Mouse (Mus musculus) frontal cortex, adult (tissue): ENCODE measurements at regions not wholly inside any gene's neighbourhood (a gene's known extent, or its start where the extent isn't known, plus 50 kb on each side); places are given as distances from the start of the nearest gene placed in this dataset.

Source experiments
- ATAC-seq: cut with Nextera tagmentation; 2 replicates; pipeline ENCODE4 v1.9.2; 2017; ENCODE audit warnings: mild to moderate bottlenecking, moderate library complexity, mixed read lengths; ENCODE audit not compliant: low TSS enrichment

DNA sequence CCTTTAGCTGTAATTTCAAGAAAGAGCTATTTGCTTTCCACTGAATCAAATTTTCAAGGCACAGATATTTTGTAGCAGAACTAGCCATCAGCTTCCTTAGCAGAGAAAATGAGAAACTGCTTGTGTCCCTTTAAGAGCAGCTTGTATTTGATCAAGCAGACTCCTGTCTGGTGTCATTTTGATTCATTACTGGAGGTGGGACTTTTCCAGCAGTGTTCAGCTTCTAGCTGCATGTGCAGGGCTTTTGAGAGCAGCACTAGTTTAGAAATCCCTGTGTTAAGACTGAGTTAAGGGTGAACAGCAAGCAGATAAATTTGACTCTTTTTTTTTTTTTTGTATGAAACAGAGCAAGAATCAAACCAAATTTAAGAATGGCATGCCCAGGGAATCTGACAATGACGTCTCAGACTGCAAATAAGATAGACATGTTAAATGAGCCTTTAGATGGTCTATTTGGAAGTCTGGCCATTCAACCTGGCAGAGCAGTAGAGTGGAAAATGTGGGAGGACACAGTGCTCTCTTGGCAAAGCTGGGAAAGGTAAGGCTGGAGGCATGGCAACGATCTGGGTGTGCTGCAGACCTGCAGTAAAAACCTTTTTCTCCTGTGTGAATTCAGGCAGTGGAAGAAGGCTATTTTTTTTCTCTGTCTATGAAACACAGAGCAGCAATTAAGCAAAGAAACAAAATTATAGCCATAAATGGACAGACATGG, 419.9 kb upstream of the Dmd start:
- no peak for ATAC-seq

DNA sequence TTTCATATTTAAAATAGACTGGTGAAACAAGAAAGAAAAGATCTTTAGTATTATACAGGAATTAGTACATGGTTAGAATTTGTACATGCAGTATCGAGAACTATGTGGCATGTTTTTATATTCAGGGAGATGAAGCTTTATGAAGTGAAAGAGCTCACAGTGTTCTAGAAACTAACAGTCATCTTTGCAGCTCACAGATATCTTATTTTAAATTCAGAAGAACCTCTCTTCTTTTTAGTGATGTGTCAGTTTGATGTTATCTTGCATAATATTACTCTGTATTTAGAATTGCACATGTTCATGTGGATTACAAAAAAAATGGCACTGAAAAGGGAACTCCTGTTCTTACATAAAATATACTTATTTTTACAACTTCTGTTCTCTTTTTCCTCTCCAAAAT, 377.1 kb upstream of the Dmd start:
- ATAC-seq: peak; percentile 97

DNA sequence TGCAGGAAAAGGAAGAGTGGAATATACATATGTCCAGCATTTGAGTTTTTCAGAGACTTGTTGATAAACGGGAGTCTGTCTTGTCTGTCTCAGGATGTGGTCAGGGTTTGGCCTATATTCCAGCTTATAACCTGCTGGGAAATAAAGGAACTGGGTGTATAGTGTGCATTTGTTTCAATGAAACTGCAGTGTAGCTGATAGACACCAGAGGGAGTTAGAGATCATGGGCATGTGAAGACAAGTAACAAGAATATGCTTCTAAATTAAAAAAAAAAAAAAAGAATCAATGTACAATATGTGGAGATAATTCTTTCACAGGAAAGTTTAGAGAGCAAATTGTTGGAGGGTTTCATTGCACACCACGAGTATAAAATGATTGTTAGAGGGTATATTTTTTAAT, 335.3 kb upstream of the Dmd start:
- no peak for ATAC-seq

DNA sequence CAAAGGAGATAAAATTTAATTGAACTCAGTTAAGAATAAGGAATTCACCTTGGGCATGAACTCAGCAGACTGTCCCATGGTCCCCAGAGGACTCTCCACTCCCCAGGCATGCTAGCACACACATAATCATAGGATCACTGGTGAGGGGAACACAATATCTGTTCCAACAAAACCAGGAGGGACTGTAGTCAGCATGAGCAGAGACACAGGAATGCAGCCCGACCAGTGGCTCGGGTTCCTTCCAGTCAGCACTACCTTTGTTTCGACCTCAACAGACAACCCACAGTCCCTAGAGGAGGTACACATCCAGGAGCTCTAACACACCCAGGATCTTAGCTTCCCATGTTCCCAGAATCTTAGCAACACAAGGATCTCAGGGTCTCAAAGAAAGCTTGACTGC, 298.3 kb upstream of the Dmd start:
- no peak for ATAC-seq
